Mouse (Mus musculus): ENCODE results near the gene Olfr985. TPM values are rescaled to one million over a fixed set of nuclear protein-coding genes. Genes with fewer than 3 reads are reported as not detected.

Gene Olfr985
- not detected in 2 replicates for polyA plus RNA-seq (2012; ENCODE audit: insufficient read depth, insufficient read length, missing spikeins)

GRCm38 (mm10) chr9:40130084-40130483, at the start of gene Olfr985:
Gene Olfr985, minus strand, starts transcription at chr9:40130184.
- H3K4me1 ChIP-seq (ENCODE audit: control insufficient read depth, insufficient read depth, insufficient read length, low read length): no peaks in the 10 kb centered on the region
- no peak within 1 kb of the TSS for H3K4me3 ChIP-seq (ENCODE audit: insufficient read depth, low read depth, low read length)
- no peak within 1 kb of the TSS for H3K27ac ChIP-seq (replicated peaks; ENCODE audit: low read depth, low read length)

GRCm38 (mm10) chr9:40177017-40177416, 47.0 kb upstream of the Olfr985 start:
- no peaks in the 10 kb centered on the region for H3K4me1 ChIP-seq (ENCODE audit: control insufficient read depth, insufficient read depth, insufficient read length, low read length)
- H3K4me3 ChIP-seq (ENCODE audit: insufficient read depth, low read depth, low read length): no peak overlapping the region
- no peak overlapping the region for H3K27ac ChIP-seq (replicated peaks; ENCODE audit: low read depth, low read length)

- no peaks in the 10 kb centered on the region for H3K4me1 ChIP-seq (ENCODE audit: control insufficient read depth, insufficient read depth, insufficient read length, low read length)
- H3K27ac ChIP-seq (replicated peaks; ENCODE audit: low read depth, low read length): no peak overlapping the region
- H3K4me3 ChIP-seq (ENCODE audit: insufficient read depth, low read depth, low read length): no peak overlapping the region
These were observed 36.5 kb upstream of the Olfr985 start for GRCm38 (mm10) chr9:40166446-40166845.

GRCm38 (mm10) chr9:40155118-40155644, 25.2 kb upstream of the Olfr985 start:
- H3K4me1 ChIP-seq (ENCODE audit: control insufficient read depth, insufficient read depth, insufficient read length, low read length): no peaks in the 10 kb centered on the region
- no peak overlapping the region for H3K27ac ChIP-seq (replicated peaks; ENCODE audit: low read depth, low read length)
- no peak overlapping the region for H3K4me3 ChIP-seq (ENCODE audit: insufficient read depth, low read depth, low read length)

GRCm38 (mm10) chr9:40141544-40141943, 11.6 kb upstream of the Olfr985 start:
- Histone ChIP-seq H3K27ac (replicated peaks; ENCODE audit: low read depth, low read length) (no peak overlapping the region), H3K4me1 (ENCODE audit: control insufficient read depth, insufficient read depth, insufficient read length, low read length) (no peaks in the 10 kb centered on the region), H3K4me3 (ENCODE audit: insufficient read depth, low read depth, low read length) (no peak overlapping the region)

- Histone ChIP-seq H3K4me1 (ENCODE audit: control insufficient read depth, insufficient read depth, insufficient read length, low read length) (no peaks in the 10 kb centered on the region), H3K4me3 (ENCODE audit: insufficient read depth, low read depth, low read length) (no peak overlapping the region), H3K27ac (replicated peaks; ENCODE audit: low read depth, low read length) (no peak overlapping the region)
These were observed 9.5 kb upstream of the Olfr985 start for GRCm38 (mm10) chr9:40139484-40139883.

GRCm38 (mm10) chr9:40136987-40137688, 7.2 kb upstream of the Olfr985 start:
- Histone ChIP-seq H3K4me3 (ENCODE audit: insufficient read depth, low read depth, low read length) (no peak overlapping the region), H3K4me1 (ENCODE audit: control insufficient read depth, insufficient read depth, insufficient read length, low read length) (no peaks in the 10 kb centered on the region), H3K27ac (replicated peaks; ENCODE audit: low read depth, low read length) (no peak overlapping the region)

- Histone ChIP-seq H3K4me3 (ENCODE audit: insufficient read depth, low read depth, low read length) (no peak overlapping the region), H3K27ac (replicated peaks; ENCODE audit: low read depth, low read length) (no peak overlapping the region), H3K4me1 (ENCODE audit: control insufficient read depth, insufficient read depth, insufficient read length, low read length) (no peaks in the 10 kb centered on the region)
These were observed 572 bp upstream of the Olfr985 start for GRCm38 (mm10) chr9:40130556-40130955.

- Histone ChIP-seq H3K27ac (replicated peaks; ENCODE audit: low read depth, low read length) (no peak overlapping the region), H3K4me1 (ENCODE audit: control insufficient read depth, insufficient read depth, insufficient read length, low read length) (no peaks in the 10 kb centered on the region), H3K4me3 (ENCODE audit: insufficient read depth, low read depth, low read length) (no peak overlapping the region)
These were observed 12.7 kb downstream of the Olfr985 start for GRCm38 (mm10) chr9:40117287-40117659.

- no peak overlapping the region for H3K4me3 ChIP-seq (ENCODE audit: insufficient read depth, low read depth, low read length)
- no peak overlapping the region for H3K27ac ChIP-seq (replicated peaks; ENCODE audit: low read depth, low read length)
- H3K4me1 ChIP-seq (ENCODE audit: control insufficient read depth, insufficient read depth, insufficient read length, low read length): no peaks in the 10 kb centered on the region
These were observed 13.2 kb downstream of the Olfr985 start for GRCm38 (mm10) chr9:40116645-40117286.

- Histone ChIP-seq H3K27ac (replicated peaks; ENCODE audit: low read depth, low read length) (no peak within 1 kb of the TSS), H3K4me1 (ENCODE audit: control insufficient read depth, insufficient read depth, insufficient read length, low read length) (no peaks in the 10 kb centered on the region), H3K4me3 (ENCODE audit: insufficient read depth, low read depth, low read length) (no peak within 1 kb of the TSS)
These were observed 15.9 kb downstream of the Olfr985 start, which contains the start of gene Olfr984 for GRCm38 (mm10) chr9:40114106-40114505. Gene Olfr984, minus strand, starts transcription at chr9:40114206.

GRCm38 (mm10) chr9:40094769-40095168, 35.2 kb downstream of the Olfr985 start:
- H3K4me1 ChIP-seq (ENCODE audit: control insufficient read depth, insufficient read depth, insufficient read length, low read length): no peaks in the 10 kb centered on the region
- no peak overlapping the region for H3K4me3 ChIP-seq (ENCODE audit: insufficient read depth, low read depth, low read length)
- H3K27ac ChIP-seq (replicated peaks; ENCODE audit: low read depth, low read length): no peak overlapping the region

- H3K4me1 ChIP-seq (ENCODE audit: control insufficient read depth, insufficient read depth, insufficient read length, low read length): no peaks in the 10 kb centered on the region
- H3K27ac ChIP-seq (replicated peaks; ENCODE audit: low read depth, low read length): no peak within 1 kb of the TSS
These were observed 36.5 kb downstream of the Olfr985 start, which contains the start of gene Olfr983 for GRCm38 (mm10) chr9:40093495-40093894. Gene Olfr983, minus strand, starts transcription at chr9:40093595.

More at GRCm38 (mm10) chr9:40093495-40093894, 36.5 kb downstream of the Olfr985 start, which contains the start of gene Olfr983:
- no peak within 1 kb of the TSS for H3K4me3 ChIP-seq (ENCODE audit: insufficient read depth, low read depth, low read length)
